Mouse (Mus musculus) G1E (cell line): ENCODE measurements around the gene Cenpx. TPM values are rescaled to one million over a fixed set of nuclear protein-coding genes. Genes with fewer than 3 reads are reported as not detected.

Experiments
- ATAC-seq: 2 replicates; pipeline ENCODE4 v1.8.0; 2016; ENCODE audit warnings: mild to moderate bottlenecking; ENCODE audit not compliant: insufficient number of reproducible peaks, poor library complexity, low FRiP score, severe bottlenecking; ENCODE audit errors: extremely low read depth
- DNase-seq: peaks from one replicate; pipeline ENCODE4 v3.0.0; 2012; ENCODE audit warnings: low spot score
- H3K27me3 ChIP-seq: 2 replicates; pipeline ENCODE4 v1.6.1; 2012; ENCODE audit warnings: mild to moderate bottlenecking, low read length, inconsistent platforms; ENCODE audit not compliant: insufficient read depth
- H3K36me3 ChIP-seq: replicated peaks from 2 replicates; pipeline ENCODE3; 2012; ENCODE audit warnings: mild to moderate bottlenecking, inconsistent platforms
- H3K4me1 ChIP-seq: 2 replicates; pipeline ENCODE4 v1.6.1; 2012; ENCODE audit warnings: low read depth, low read length, inconsistent platforms, mixed read lengths; ENCODE audit not compliant: insufficient read depth
- H3K4me3 ChIP-seq: 2 replicates; pipeline ENCODE4 v1.5.1; 2012; ENCODE audit warnings: low read depth, mild to moderate bottlenecking, inconsistent platforms, low read length, moderate library complexity, mixed read lengths
- H3K9me3 ChIP-seq: replicated peaks from 2 replicates; pipeline ENCODE4 v1.6.1; 2012; ENCODE audit warnings: inconsistent platforms
- CTCF ChIP-seq: IDR thresholded peaks from 2 replicates; pipeline ENCODE4 v1.5.1; 2012; ENCODE audit warnings: low read depth, low read length, inconsistent platforms, mixed read lengths
- GATA1 ChIP-seq: IDR thresholded peaks from 2 replicates; pipeline ENCODE4 v1.6.1; 2012; ENCODE audit warnings: borderline replicate concordance, low read length, inconsistent platforms, mixed read lengths
- GATA2 ChIP-seq: IDR thresholded peaks from 2 replicates; pipeline ENCODE4 v1.6.1; 2012; ENCODE audit warnings: low read depth, low read length, inconsistent platforms, borderline replicate concordance
- POLR2AphosphoS5 ChIP-seq: IDR thresholded peaks from 2 replicates; pipeline ENCODE4 v1.6.1; 2012; ENCODE audit warnings: low read depth, low read length, inconsistent platforms; ENCODE audit not compliant: insufficient replicate concordance
- TAL1 ChIP-seq: conservative IDR thresholded peaks from 2 replicates; pipeline ENCODE4 v1.6.1; 2012; ENCODE audit warnings: low read depth, low read length, inconsistent platforms, mixed read lengths
- polyA plus RNA-seq: library from polyadenylated mRNA; stranded (reverse); fragments of >175 nt; gene quantifications from 2 replicates; pipeline ENCODE4 v1.2.3, GENCODE M21; 2012
- total RNA-seq, 2 experiments: library from RNA; stranded (forward) in 1 of 2; stranded (reverse) in 1 of 2; fragments of 200-1000 nt in 1 of 2; fragments of >200 nt in 1 of 2; fragmentation: Nextera tagmentation in 1 of 2; gene quantifications; 2 replicates each; pipeline ENCODE4 v1.2.3; 2014 to 2017

The Cenpx gene
- total and polyA plus RNA-seq, 3 experiments: 67.2 to 250 (median 158) TPM

- H3K36me3 ChIP-seq: no peaks in the 10 kb centered on the region
- TF ChIP-seq GATA2 (no peak), GATA1 (no peak), TAL1 (no peak), CTCF (no peak), POLR2AphosphoS5 (no peak)
- H3K4me1 ChIP-seq: no peaks in the 10 kb centered on the region
- no peaks in the 10 kb centered on the region for H3K9me3 ChIP-seq
- ATAC-seq (no peak), DNase-seq (no peak)
- H3K4me3 ChIP-seq: no peak overlapping the region
- peaks cover 52% of the 10 kb centered on the region for H3K27me3 ChIP-seq
Observed at GRCm38 (mm10) chr11:120666617-120667016, 46.9 kb downstream of the Cenpx start.

DNA sequence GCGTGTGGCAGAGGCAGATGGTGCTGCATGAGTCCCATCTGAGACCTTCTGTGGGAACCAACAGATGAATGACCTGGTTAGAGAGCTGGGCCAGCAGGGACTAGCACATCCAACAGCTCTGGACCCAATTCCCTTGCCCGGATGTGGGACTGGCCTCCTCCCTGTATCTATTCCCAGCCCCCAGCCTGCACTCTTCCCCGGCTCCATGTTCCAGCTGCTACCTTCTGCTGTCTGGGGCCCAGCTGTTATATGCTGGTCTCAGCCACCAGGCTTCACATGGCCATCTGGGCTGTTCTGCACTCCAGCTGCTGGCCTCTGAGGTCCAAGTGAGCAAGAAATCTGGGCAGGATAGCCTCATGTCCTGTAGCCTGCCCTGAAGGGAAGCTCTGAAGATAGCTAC is 48.1 kb downstream of the Cenpx start:
- DNase-seq: no peak
- no peaks in the 10 kb centered on the region for H3K4me1 ChIP-seq
- H3K36me3 ChIP-seq: no peaks in the 10 kb centered on the region
- peaks cover 7% of the 10 kb centered on the region for H3K9me3 ChIP-seq
- no peak for ATAC-seq
- peaks cover 64% of the 10 kb centered on the region for H3K27me3 ChIP-seq
- TF ChIP-seq POLR2AphosphoS5 (no peak), GATA2 (no peak), TAL1 (no peak), CTCF (no peak), GATA1 (no peak)
- H3K4me3 ChIP-seq: no peak overlapping the region

DNA sequence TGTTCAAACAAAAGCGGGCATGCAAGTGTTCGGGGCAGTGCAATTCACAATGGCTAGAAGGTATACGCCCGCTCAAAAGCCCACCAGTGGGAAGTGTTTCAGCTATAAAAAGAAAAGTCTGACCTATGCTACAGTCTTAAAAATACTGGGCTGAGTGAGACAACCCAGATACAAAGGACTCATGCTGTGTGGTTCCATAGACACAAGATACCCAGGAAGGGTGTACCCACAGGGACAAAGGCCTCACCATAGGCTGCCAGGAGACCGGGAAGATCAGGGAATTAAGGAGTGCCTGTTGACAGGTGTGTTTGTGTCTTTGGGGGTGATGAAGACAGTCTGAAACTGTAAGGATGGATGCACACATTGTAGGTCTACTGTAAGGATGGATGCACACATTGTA is 49.8 kb downstream of the Cenpx start:
- ATAC-seq: no peak
- no peaks in the 10 kb centered on the region for H3K36me3 ChIP-seq
- no peak for DNase-seq
- TF ChIP-seq CTCF (no peak), GATA2 (no peak), GATA1 (no peak), POLR2AphosphoS5 (no peak), TAL1 (no peak)
- H3K4me3 ChIP-seq: no peak overlapping the region
- peaks cover 15% of the 10 kb centered on the region for H3K9me3 ChIP-seq
- peaks cover 6% of the 10 kb centered on the region; the same call in 1 of the 2 replicates for H3K4me1 ChIP-seq
- H3K27me3 ChIP-seq: peaks cover 78% of the 10 kb centered on the region

DNA sequence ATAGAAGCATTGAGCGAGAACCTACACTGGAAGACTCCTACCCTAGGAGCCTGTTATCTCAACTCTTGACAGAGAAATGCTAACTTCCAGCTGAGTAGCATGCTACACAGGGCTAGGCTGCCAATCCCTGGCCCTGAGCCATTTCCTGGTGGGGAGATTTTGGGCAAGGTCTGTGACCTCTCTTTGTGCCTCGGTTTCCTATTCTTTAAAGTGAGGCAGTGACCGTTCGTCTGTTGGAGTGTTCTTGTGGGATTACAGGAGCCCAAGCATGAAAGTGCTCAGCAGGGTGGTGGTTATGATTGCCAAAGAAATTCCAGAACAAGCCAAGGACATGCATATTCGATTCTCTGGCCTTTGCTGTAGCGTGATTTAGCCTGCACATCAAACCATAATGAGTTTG is 50.8 kb downstream of the Cenpx start:
- Histone ChIP-seq H3K36me3 (no peaks in the 10 kb centered on the region), H3K4me3 (no peak overlapping the region), H3K4me1 (peaks cover 7% of the 10 kb centered on the region; the same call in 1 of the 2 replicates), H3K27me3 (peaks cover 85% of the 10 kb centered on the region), H3K9me3 (peaks cover 15% of the 10 kb centered on the region)
- no peak for ATAC-seq
- DNase-seq: no peak
- TF ChIP-seq GATA1 (no peak), TAL1 (no peak), POLR2AphosphoS5 (no peak)

GRCm38 (mm10) chr11:120661076-120661460 is 52.5 kb downstream of the Cenpx start, which contains the start of gene Notum:
Gene Notum (minus strand): TSS chr11:120661175.
- TF ChIP-seq TAL1 (no peak), GATA2 (no peak), POLR2AphosphoS5 (no peak), GATA1 (no peak), CTCF (no peak)
- Histone ChIP-seq H3K4me3 (no peak within 1 kb of the TSS; the same call in 1 of the 2 replicates), H3K36me3 (no peaks in the 10 kb centered on the region), H3K4me1 (peaks cover 10% of the 10 kb centered on the region), H3K27me3 (peaks cover 90% of the 10 kb centered on the region), H3K9me3 (peaks cover 15% of the 10 kb centered on the region)
- DNase-seq: no peak
- no peak for ATAC-seq

Other genes with a start within 250 kb of the Cenpx start
Only the 20 nearest of the 29 such genes appear.
- 354 and 381 TPM in 2 replicates for gene Arhgdia, start 132.1 kb downstream of the Cenpx start, total RNA-seq (2014; fragmentation: Nextera tagmentation)
- 155 and 158 TPM in 2 replicates for gene Arhgdia, start 132.1 kb downstream of the Cenpx start, total RNA-seq (2017)
- 1,000 and 1,072 TPM in 2 replicates for gene Arhgdia, start 132.1 kb downstream of the Cenpx start, polyA plus RNA-seq
- gene Alyref, start 115.4 kb downstream of the Cenpx start, total RNA-seq (2014; fragmentation: Nextera tagmentation): 89.8 and 122 TPM in 2 replicates
- gene Alyref, start 115.4 kb downstream of the Cenpx start, total RNA-seq (2017): 270 and 280 TPM in 2 replicates
- gene Alyref, start 115.4 kb downstream of the Cenpx start, polyA plus RNA-seq: 505 and 623 TPM in 2 replicates
- 83.1 and 83.8 TPM in 2 replicates for gene Anapc11, start 115.3 kb downstream of the Cenpx start, total RNA-seq (2014; fragmentation: Nextera tagmentation)
- 62.3 and 69.3 TPM in 2 replicates for gene Anapc11, start 115.3 kb downstream of the Cenpx start, total RNA-seq (2017)
- gene Anapc11, start 115.3 kb downstream of the Cenpx start, polyA plus RNA-seq: 176 and 212 TPM in 2 replicates
- gene Npb, start 105.3 kb downstream of the Cenpx start, total RNA-seq (2014; fragmentation: Nextera tagmentation): 1.9 and 2.6 TPM in 2 replicates
- gene Npb, start 105.3 kb downstream of the Cenpx start, total RNA-seq (2017): 0.58 TPM in 1 of 2 replicates, not detected in the other
- gene Npb, start 105.3 kb downstream of the Cenpx start, polyA plus RNA-seq: 3.2 and 3.8 TPM in 2 replicates
- gene Pcyt2, start 95.8 kb downstream of the Cenpx start, total RNA-seq (2014; fragmentation: Nextera tagmentation): 29.0 and 43.1 TPM in 2 replicates
- 102 and 119 TPM in 2 replicates for gene Pcyt2, start 95.8 kb downstream of the Cenpx start, total RNA-seq (2017)
- gene Pcyt2, start 95.8 kb downstream of the Cenpx start, polyA plus RNA-seq: 129 and 146 TPM in 2 replicates
- 28.9 and 35.3 TPM in 2 replicates for gene Sirt7, start 88.5 kb downstream of the Cenpx start, total RNA-seq (2014; fragmentation: Nextera tagmentation)
- gene Sirt7, start 88.5 kb downstream of the Cenpx start, total RNA-seq (2017): 74.5 and 96.2 TPM in 2 replicates
- gene Sirt7, start 88.5 kb downstream of the Cenpx start, polyA plus RNA-seq: 169 and 256 TPM in 2 replicates
- 16.3 and 17.5 TPM in 2 replicates for gene Mafg, start 80.1 kb downstream of the Cenpx start, total RNA-seq (2014; fragmentation: Nextera tagmentation)
- gene Mafg, start 80.1 kb downstream of the Cenpx start, total RNA-seq (2017): 18.9 and 21.9 TPM in 2 replicates
- gene Mafg, start 80.1 kb downstream of the Cenpx start, polyA plus RNA-seq: 29.2 and 38.9 TPM in 2 replicates
- gene Pycr1, start 70.0 kb downstream of the Cenpx start, total RNA-seq (2014; fragmentation: Nextera tagmentation): 14.7 and 14.8 TPM in 2 replicates
- gene Pycr1, start 70.0 kb downstream of the Cenpx start, total RNA-seq (2017): 1.0 and 1.5 TPM in 2 replicates
- gene Pycr1, start 70.0 kb downstream of the Cenpx start, polyA plus RNA-seq: 1.9 and 2.4 TPM in 2 replicates
- not detected in 2 replicates for gene Myadml2, start 65.6 kb downstream of the Cenpx start, total RNA-seq (2014; fragmentation: Nextera tagmentation)
- not detected in 2 replicates for gene Myadml2, start 65.6 kb downstream of the Cenpx start, total RNA-seq (2017)
- not detected in 2 replicates for gene Myadml2, start 65.6 kb downstream of the Cenpx start, polyA plus RNA-seq
- gene Notum, start 52.6 kb downstream of the Cenpx start, total RNA-seq (2014; fragmentation: Nextera tagmentation): not detected in 2 replicates
- gene Notum, start 52.6 kb downstream of the Cenpx start, total RNA-seq (2017): 0.16 TPM in 1 of 2 replicates, not detected in the other
- gene Notum, start 52.6 kb downstream of the Cenpx start, polyA plus RNA-seq: not detected in 2 replicates
- gene Aspscr1, start 40.8 kb downstream of the Cenpx start, total RNA-seq (2014; fragmentation: Nextera tagmentation): 57.0 and 79.7 TPM in 2 replicates
- 39.2 and 43.2 TPM in 2 replicates for gene Aspscr1, start 40.8 kb downstream of the Cenpx start, total RNA-seq (2017)
- 248 and 301 TPM in 2 replicates for gene Aspscr1, start 40.8 kb downstream of the Cenpx start, polyA plus RNA-seq
- 6.4 and 12.1 TPM in 2 replicates for gene Lrrc45, start 187 bp upstream of the Cenpx start, total RNA-seq (2014; fragmentation: Nextera tagmentation)
- 20.0 and 22.2 TPM in 2 replicates for gene Lrrc45, start 187 bp upstream of the Cenpx start, total RNA-seq (2017)
- gene Lrrc45, start 187 bp upstream of the Cenpx start, polyA plus RNA-seq: 23.3 and 25.4 TPM in 2 replicates
- 2.1 TPM in 1 of 2 replicates, not detected in the other for gene Rac3, start 7.7 kb upstream of the Cenpx start, total RNA-seq (2014; fragmentation: Nextera tagmentation)
- gene Rac3, start 7.7 kb upstream of the Cenpx start, total RNA-seq (2017): 0.66 and 0.81 TPM in 2 replicates
- gene Rac3, start 7.7 kb upstream of the Cenpx start, polyA plus RNA-seq: 1.3 and 2.6 TPM in 2 replicates
- gene Dcxr, start 13.5 kb upstream of the Cenpx start, total RNA-seq (2014; fragmentation: Nextera tagmentation): 16.6 and 37.5 TPM in 2 replicates
- 13.1 and 18.4 TPM in 2 replicates for gene Dcxr, start 13.5 kb upstream of the Cenpx start, total RNA-seq (2017)
- 21.0 and 24.2 TPM in 2 replicates for gene Dcxr, start 13.5 kb upstream of the Cenpx start, polyA plus RNA-seq
- gene Cbr2, start 18.4 kb upstream of the Cenpx start, total RNA-seq (2014; fragmentation: Nextera tagmentation): not detected in 2 replicates
- not detected in 2 replicates for gene Cbr2, start 18.4 kb upstream of the Cenpx start, total RNA-seq (2017)
- not detected in 2 replicates for gene Cbr2, start 18.4 kb upstream of the Cenpx start, polyA plus RNA-seq
- gene Hmga1b, start 49.1 kb upstream of the Cenpx start, total RNA-seq (2014; fragmentation: Nextera tagmentation): 568 and 661 TPM in 2 replicates
- gene Hmga1b, start 49.1 kb upstream of the Cenpx start, total RNA-seq (2017): 112 and 114 TPM in 2 replicates
- 2,501 and 3,141 TPM in 2 replicates for gene Hmga1b, start 49.1 kb upstream of the Cenpx start, polyA plus RNA-seq
- 18.4 and 24.2 TPM in 2 replicates for gene Rfng, start 70.5 kb upstream of the Cenpx start, total RNA-seq (2014; fragmentation: Nextera tagmentation)
- 3.5 and 4.1 TPM in 2 replicates for gene Rfng, start 70.5 kb upstream of the Cenpx start, total RNA-seq (2017)
- 55.0 and 67.6 TPM in 2 replicates for gene Rfng, start 70.5 kb upstream of the Cenpx start, polyA plus RNA-seq
- gene Gps1, start 70.5 kb upstream of the Cenpx start, total RNA-seq (2014; fragmentation: Nextera tagmentation): 109 and 111 TPM in 2 replicates
- 110 and 144 TPM in 2 replicates for gene Gps1, start 70.5 kb upstream of the Cenpx start, total RNA-seq (2017)
- gene Gps1, start 70.5 kb upstream of the Cenpx start, polyA plus RNA-seq: 65.9 and 66.5 TPM in 2 replicates
- 63.3 and 67.4 TPM in 2 replicates for gene Dus1l, start 82.7 kb upstream of the Cenpx start, total RNA-seq (2014; fragmentation: Nextera tagmentation)
- 49.2 and 54.7 TPM in 2 replicates for gene Dus1l, start 82.7 kb upstream of the Cenpx start, total RNA-seq (2017)
- 142 and 166 TPM in 2 replicates for gene Dus1l, start 82.7 kb upstream of the Cenpx start, polyA plus RNA-seq
- gene Fasn, start 110.8 kb upstream of the Cenpx start, total RNA-seq (2014; fragmentation: Nextera tagmentation): 88.2 and 116 TPM in 2 replicates
- gene Fasn, start 110.8 kb upstream of the Cenpx start, total RNA-seq (2017): 66.6 and 69.3 TPM in 2 replicates
- 425 and 529 TPM in 2 replicates for gene Fasn, start 110.8 kb upstream of the Cenpx start, polyA plus RNA-seq